Mouse (Mus musculus): Measurements from ENCODE around the gene Myom3.
A peak's percentile ranks its signal among the peaks of the same experiment; 100 is the strongest.

The Myom3 gene

GRCm38 (mm10) chr4:135761048-135761447 is 1.5 kb downstream of the Myom3 start:
- no peak for DNase-seq (ENCODE audit: low spot score)

- DNase-seq (ENCODE audit: low spot score) = no peak
Measured at GRCm38 (mm10) chr4:135761569-135761968, 2.1 kb downstream of the Myom3 start.

GRCm38 (mm10) chr4:135762251-135762906 is 2.9 kb downstream of the Myom3 start:
- DNase-seq (ENCODE audit: low spot score) = peak; percentile 54

GRCm38 (mm10) chr4:135764700-135765099 is 5.2 kb downstream of the Myom3 start:
- DNase-seq (ENCODE audit: low spot score) = no peak

- no peak for DNase-seq (ENCODE audit: low spot score)
Measured at GRCm38 (mm10) chr4:135765707-135766106, 6.2 kb downstream of the Myom3 start.

GRCm38 (mm10) chr4:135766976-135767375 is 7.5 kb downstream of the Myom3 start:
- DNase-seq (ENCODE audit: low spot score) = no peak

GRCm38 (mm10) chr4:135768572-135769526 is 9.3 kb downstream of the Myom3 start:
- DNase-seq (ENCODE audit: low spot score) = no peak

- DNase-seq (ENCODE audit: low spot score) = no peak
Measured at GRCm38 (mm10) chr4:135770611-135771305, 11.2 kb downstream of the Myom3 start.

- DNase-seq (ENCODE audit: low spot score) = no peak
Measured at GRCm38 (mm10) chr4:135771592-135771991, 12.1 kb downstream of the Myom3 start.

GRCm38 (mm10) chr4:135772671-135773070 is 13.2 kb downstream of the Myom3 start:
- no peak for DNase-seq (ENCODE audit: low spot score)

- no peak for DNase-seq (ENCODE audit: low spot score)
Measured at GRCm38 (mm10) chr4:135774496-135774895, 15.0 kb downstream of the Myom3 start.

- no peak for DNase-seq (ENCODE audit: low spot score)
Measured at GRCm38 (mm10) chr4:135776850-135777249, 17.3 kb downstream of the Myom3 start.

GRCm38 (mm10) chr4:135779661-135780060 is 20.1 kb downstream of the Myom3 start:
- DNase-seq (ENCODE audit: low spot score) = no peak

- DNase-seq (ENCODE audit: low spot score) = no peak
Measured at GRCm38 (mm10) chr4:135780255-135780654, 20.7 kb downstream of the Myom3 start.

- DNase-seq (ENCODE audit: low spot score) = no peak
Measured at GRCm38 (mm10) chr4:135781304-135781703, 21.8 kb downstream of the Myom3 start.

- DNase-seq (ENCODE audit: low spot score) = no peak
Measured at GRCm38 (mm10) chr4:135786581-135786980, 27.1 kb downstream of the Myom3 start.

- DNase-seq (ENCODE audit: low spot score) = no peak
Measured at GRCm38 (mm10) chr4:135787271-135787670, 27.8 kb downstream of the Myom3 start.

GRCm38 (mm10) chr4:135789135-135789534 is 29.6 kb downstream of the Myom3 start:
- no peak for DNase-seq (ENCODE audit: low spot score)

- DNase-seq (ENCODE audit: low spot score) = no peak
Measured at GRCm38 (mm10) chr4:135792821-135793220, 33.3 kb downstream of the Myom3 start.

GRCm38 (mm10) chr4:135797931-135798330 is 38.4 kb downstream of the Myom3 start:
- DNase-seq (ENCODE audit: low spot score) = no peak

GRCm38 (mm10) chr4:135801543-135801942 is 42.0 kb downstream of the Myom3 start:
- peak; percentile 74 for DNase-seq (ENCODE audit: low spot score)

GRCm38 (mm10) chr4:135803299-135803698 is 43.8 kb downstream of the Myom3 start:
- peak; percentile 33 for DNase-seq (ENCODE audit: low spot score)

GRCm38 (mm10) chr4:135804169-135804568 is 44.7 kb downstream of the Myom3 start:
- DNase-seq (ENCODE audit: low spot score) = no peak
